Mouse (Mus musculus): ENCODE measurements at regions not wholly inside any gene's neighbourhood (a gene's known extent, or its start where the extent isn't known, plus 50 kb on each side); places are given as distances from the start of the nearest gene placed in this dataset.
"Not testable (repeated sequence)": the region's sequence is repeated elsewhere in the genome, so short reads cannot be mapped to it uniquely, and the experiment has no call there.

GRCm38 (mm10) chr8:39355412-39355811, 1319.5 kb upstream of the Adam24 start:
- ATAC-seq (ENCODE audit: low FRiP score) (no peak), DNase-seq (ENCODE audit: low spot score) (no peak)
- Histone ChIP-seq H3K4me1 (ENCODE audit: insufficient read depth, low read length) (no peaks in the 10 kb centered on the region), H3K9me3 (ENCODE audit: low read length) (no peaks in the 10 kb centered on the region), H3K9ac (replicated peaks; ENCODE audit: low read length, poor library complexity, severe bottlenecking) (no peak overlapping the region), H3K4me2 (ENCODE audit: low read depth, low read length, poor library complexity, severe bottlenecking) (no peak overlapping the region), H3K27me3 (ENCODE audit: insufficient read depth, low read length) (no peaks in the 10 kb centered on the region), H3K36me3 (ENCODE audit: insufficient read depth, low read length) (no peaks in the 10 kb centered on the region), H3K4me3 (ENCODE audit: low read depth, low read length) (no peak overlapping the region), H3K27ac (ENCODE audit: low read depth, low read length) (no peak overlapping the region)
- WGBS: 82% methylated on average over 3 of the region's 3 CpGs
- TF ChIP-seq CTCF (IDR thresholded peaks at IDR 0.05): no peak

- DNase-seq (ENCODE audit: low spot score): no peak
- no peak overlapping the region for H3K4me2 ChIP-seq (ENCODE audit: low read depth, low read length, poor library complexity, severe bottlenecking)
- WGBS: 69% methylated on average over 1 of the region's 1 CpGs
- H3K27me3 ChIP-seq (ENCODE audit: insufficient read depth, low read length): no peaks in the 10 kb centered on the region
- H3K4me1 ChIP-seq (ENCODE audit: insufficient read depth, low read length): no peaks in the 10 kb centered on the region
- no peak for TF ChIP-seq CTCF (IDR thresholded peaks at IDR 0.05)
- no peak overlapping the region for H3K4me3 ChIP-seq (ENCODE audit: low read depth, low read length)
- ATAC-seq (ENCODE audit: low FRiP score): no peak
- H3K27ac ChIP-seq (ENCODE audit: low read depth, low read length): no peak overlapping the region
- H3K36me3 ChIP-seq (ENCODE audit: insufficient read depth, low read length): no peaks in the 10 kb centered on the region
- H3K9me3 ChIP-seq (ENCODE audit: low read length): no peaks in the 10 kb centered on the region
- no peak overlapping the region for H3K9ac ChIP-seq (replicated peaks; ENCODE audit: low read length, poor library complexity, severe bottlenecking)
These were observed 1317.8 kb upstream of the Adam24 start for GRCm38 (mm10) chr8:39357111-39357510.

DNA sequence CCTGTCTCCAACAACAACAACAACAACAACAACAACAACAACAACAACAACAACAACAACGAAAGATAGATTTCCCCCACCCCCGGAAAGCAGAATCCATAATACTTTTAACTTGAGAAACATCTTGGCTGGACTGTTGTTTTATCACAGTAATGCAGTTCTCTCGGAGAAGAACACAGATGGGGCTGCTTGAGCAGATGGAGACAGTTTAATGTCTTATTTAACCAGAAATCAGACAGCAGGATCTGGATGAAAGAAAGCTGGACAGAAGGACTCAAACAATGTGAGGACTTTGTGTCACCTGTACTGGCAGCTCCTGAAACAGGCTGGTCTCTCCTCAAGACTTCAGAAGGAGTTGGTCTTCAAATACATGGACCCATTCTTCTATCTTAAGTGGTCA, 1317.0 kb upstream of the Adam24 start:
- no peak overlapping the region for H3K27ac ChIP-seq (ENCODE audit: low read depth, low read length)
- no peaks in the 10 kb centered on the region for H3K9me3 ChIP-seq (ENCODE audit: low read length)
- no peak overlapping the region for H3K9ac ChIP-seq (replicated peaks; ENCODE audit: low read length, poor library complexity, severe bottlenecking)
- 88% methylated on average over 3 of the region's 3 CpGs for WGBS
- no peaks in the 10 kb centered on the region for H3K4me1 ChIP-seq (ENCODE audit: insufficient read depth, low read length)
- no peak overlapping the region for H3K4me3 ChIP-seq (ENCODE audit: low read depth, low read length)
- no peaks in the 10 kb centered on the region for H3K27me3 ChIP-seq (ENCODE audit: insufficient read depth, low read length)
- DNase-seq (ENCODE audit: low spot score): no peak
- ATAC-seq (ENCODE audit: low FRiP score): no peak
- no peaks in the 10 kb centered on the region for H3K36me3 ChIP-seq (ENCODE audit: insufficient read depth, low read length)
- H3K4me2 ChIP-seq (ENCODE audit: low read depth, low read length, poor library complexity, severe bottlenecking): no peak overlapping the region
- TF ChIP-seq CTCF (IDR thresholded peaks at IDR 0.05): no peak

- H3K4me2 ChIP-seq (ENCODE audit: low read depth, low read length, poor library complexity, severe bottlenecking); H3K27me3 ChIP-seq (ENCODE audit: insufficient read depth, low read length); H3K36me3 ChIP-seq (ENCODE audit: insufficient read depth, low read length); H3K4me3 ChIP-seq (ENCODE audit: low read depth, low read length); H3K9ac ChIP-seq (replicated peaks; ENCODE audit: low read length, poor library complexity, severe bottlenecking); DNase-seq (ENCODE audit: low spot score); H3K4me1 ChIP-seq (ENCODE audit: insufficient read depth, low read length); ATAC-seq (ENCODE audit: low FRiP score); H3K27ac ChIP-seq (ENCODE audit: low read depth, low read length); H3K9me3 ChIP-seq (ENCODE audit: low read length): not testable (repeated sequence)
- WGBS: 70% methylated on average over 2 of the region's 2 CpGs
These were observed 1308.5 kb upstream of the Adam24 start for GRCm38 (mm10) chr8:39366346-39366745.

Data from midbrain, postnatal 0 days (tissue).